Mouse (Mus musculus) testis, postnatal 14 days (tissue): Measurements from ENCODE around the gene 1190005I06Rik.

ENCODE experiments used
- DNase-seq: peaks from one replicate; pipeline ENCODE4 v3.0.0; 2021; ENCODE audit warnings: low spot score

1190005I06Rik gene

DNA sequence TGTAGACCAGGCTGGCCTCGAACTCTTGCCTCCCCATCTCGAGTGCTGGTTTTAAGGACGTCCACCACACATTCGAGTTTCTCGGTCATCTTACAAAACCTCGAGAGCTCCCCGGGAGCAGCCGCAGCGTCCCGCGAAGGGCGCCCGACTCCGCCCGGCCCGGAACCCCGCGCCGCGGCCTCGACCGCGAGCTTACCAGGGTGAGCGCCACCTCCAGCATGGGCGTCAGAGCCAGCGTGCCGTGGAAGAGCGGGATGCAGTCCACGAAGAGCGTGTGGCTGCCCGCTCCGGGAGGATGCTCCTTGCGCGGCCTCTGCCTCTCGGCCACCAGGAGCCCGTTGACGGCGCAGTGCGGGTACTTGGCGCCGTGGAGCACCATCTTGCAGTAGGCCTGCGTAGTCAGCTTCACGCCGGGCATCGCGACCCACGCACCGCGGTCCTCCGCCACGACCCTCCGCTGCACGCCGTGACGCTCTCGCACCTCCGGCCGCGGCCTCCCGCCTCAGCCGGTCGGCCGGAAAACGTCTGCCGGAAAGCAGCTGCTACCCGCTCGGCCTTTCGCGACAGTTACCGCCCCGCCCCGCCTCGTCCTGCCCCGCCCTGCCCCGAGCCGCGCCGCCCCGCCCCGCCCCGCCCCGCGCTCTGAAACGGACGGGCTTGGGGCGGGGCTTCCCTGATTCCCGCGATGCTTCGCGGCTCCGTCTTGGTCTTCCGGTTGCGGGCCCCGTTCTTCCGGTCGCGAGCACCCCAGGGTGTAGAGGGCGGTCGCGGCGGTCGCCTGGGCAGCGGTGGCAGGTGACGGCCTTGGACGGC, 20.3 kb upstream of the 1190005I06Rik start, which contains the start of the genes Gm27021 and Cox4i1:
Gm27021 (minus strand) TSS at position 519 of the 813 bp plus-strand sequence.
Cox4i1 (plus strand) TSS at position 662 of the 813 bp plus-strand sequence.
- peak; percentile 93 for DNase-seq

DNA sequence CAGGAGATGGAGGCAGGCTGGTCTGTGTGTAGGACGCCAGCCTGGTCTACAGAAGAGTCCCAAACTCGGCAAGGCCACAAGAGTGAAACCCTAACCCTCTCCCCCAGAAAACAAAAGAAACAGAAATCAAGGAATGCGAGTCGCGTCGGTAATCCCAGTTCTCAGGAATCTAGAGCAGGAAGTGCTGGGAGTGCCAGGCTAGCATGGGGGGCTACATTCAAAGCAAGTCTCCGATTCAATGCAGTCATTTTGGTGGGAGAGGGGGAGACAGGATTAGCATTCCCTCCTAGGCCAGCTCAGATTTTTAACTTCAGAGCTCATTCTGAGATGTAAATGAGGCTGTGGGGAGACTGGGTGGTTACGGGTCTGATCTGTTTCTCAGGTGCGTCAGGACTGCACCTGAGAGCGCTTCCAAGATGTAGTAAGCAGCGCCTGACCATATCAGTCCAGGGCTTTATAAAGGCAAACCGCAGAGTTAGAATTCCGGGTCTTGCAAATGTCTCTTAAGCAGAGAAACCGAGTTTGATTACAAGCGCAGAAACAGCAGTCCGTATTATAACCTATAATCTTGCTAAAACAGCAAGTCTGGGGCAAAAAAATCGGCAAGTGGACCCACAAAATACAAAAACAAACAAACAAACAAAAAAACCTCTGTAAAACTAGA, 19.5 kb upstream of the 1190005I06Rik start:
- DNase-seq, result no peak

DNA sequence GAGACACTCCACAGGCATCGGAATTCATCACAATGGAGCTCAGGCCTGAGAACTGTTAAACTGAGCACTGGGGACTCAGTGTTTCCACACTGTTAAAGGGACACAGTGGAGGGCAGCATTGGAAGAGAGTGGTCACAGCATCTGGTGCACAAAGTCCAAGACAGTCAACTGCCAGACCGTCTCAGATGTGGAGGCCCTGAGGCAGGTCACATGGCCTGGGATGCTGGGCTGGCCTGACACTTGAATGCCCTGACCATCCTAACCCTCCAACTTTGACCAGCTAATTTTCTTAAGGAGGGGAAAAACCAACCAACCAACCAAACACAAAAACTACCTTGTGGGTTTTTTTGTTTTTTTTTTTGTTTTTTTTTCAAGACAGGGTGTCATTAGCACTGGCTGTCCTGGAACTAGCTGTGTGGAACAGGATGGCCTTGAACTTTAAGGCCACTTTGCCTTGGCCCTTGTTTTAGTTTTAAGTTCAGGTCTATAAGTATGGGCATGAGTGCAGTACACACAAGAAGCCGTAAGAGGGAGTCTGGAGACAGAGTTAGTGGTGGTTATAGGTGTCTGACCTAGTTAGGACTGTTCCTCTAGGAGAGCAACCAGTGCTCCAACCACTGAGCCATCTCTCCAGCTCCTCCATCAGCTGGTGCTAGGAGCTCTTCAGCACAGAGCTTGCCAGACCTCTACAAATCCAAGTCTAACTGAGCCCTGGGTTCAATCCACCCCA, 18.5 kb upstream of the 1190005I06Rik start:
- no peak for DNase-seq

DNA sequence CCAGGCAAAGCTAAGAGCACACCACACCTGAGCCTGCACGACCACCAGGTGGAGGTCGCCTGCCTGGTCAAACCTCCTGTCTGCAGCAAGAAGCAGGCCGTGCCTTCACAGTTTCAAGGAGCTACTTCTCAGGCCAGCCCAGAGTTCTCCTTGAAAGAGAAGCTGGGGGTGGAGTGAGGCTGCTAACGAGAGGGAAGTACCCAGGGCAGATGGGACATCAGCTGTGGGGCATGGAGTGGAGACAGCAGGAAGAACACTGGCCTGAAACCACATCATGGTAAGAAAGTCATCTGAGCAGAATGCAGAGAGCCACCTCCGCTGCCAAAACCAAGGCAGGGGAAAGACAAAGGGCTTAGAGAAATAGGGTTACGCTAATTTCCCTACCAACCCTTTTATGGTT, 17.1 kb upstream of the 1190005I06Rik start:
- no peak for DNase-seq

DNA sequence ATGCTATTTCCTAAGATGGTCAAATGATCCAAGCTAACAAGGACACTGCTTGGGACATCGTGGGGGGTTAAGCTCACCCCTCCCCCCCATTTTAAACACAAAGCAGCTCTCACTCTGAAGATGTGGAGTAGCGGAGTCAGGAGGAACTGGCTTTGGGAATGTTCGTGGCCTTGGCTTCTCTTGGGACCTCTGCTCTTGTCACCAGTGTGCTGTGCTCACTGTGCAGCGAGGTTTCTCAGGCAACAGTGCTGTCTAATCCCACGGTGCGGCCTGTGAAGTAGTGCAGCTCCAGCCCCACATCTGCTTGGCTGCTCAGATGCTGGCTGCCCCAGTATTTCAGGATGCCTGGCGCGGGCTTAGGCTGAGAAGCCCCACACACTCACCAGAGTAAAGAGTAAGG, 10.0 kb upstream of the 1190005I06Rik start:
- no peak for DNase-seq

DNA sequence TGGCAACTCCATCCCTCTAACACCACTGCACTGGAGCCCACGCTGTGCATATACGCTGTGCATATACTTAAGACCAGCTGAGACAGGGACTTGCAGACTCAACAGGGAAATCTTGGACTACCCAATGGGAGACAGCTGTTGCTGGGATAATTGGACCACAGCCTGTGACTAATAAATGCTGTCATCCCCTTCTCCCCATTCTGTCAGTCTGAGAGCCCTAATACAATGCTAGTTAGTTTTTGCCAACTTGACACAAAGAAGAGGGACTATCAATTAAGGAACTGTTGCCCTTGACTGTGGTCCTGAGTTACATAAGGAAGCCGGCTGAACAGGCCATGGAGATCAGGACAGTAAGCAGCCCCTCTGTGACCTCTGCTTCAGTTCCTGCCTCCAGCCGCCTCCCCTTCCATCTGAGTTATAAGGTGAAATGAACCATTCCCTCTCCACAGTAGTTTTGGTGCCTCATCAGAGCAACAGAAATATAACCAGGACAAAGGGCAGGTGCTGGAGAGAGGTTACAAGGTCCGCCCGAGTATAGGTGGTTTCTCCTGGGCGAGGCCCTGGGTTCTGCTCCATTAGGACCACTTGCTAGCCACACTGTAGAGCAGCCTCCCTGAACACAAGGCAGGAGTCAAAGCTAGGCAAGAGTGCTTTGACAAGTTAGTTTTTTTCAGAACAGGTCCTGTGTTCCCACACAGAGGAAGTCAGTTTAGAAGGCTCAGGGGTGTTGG, 9.1 kb upstream of the 1190005I06Rik start:
- no peak for DNase-seq

DNA sequence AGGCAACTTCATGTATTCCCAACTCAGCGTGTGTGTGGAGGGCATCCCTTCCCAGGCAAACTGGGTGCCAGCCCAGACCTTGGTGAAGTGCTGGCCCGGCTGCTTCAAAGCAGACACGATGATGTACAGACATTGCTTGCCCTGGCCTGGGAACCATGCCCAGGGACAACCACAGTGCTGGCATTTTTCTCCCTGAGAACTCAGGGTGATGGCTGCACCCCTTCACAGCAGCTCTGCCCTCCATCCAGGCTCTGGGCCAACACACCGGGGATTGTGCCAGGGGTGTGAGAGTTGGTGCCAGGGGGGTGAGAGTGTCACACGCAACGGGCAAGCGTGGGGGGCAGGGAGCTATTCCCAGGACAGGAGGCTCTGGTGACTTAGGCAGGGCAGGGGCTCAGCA, 2.8 kb downstream of the 1190005I06Rik start:
- DNase-seq, result peak; percentile 63

DNA sequence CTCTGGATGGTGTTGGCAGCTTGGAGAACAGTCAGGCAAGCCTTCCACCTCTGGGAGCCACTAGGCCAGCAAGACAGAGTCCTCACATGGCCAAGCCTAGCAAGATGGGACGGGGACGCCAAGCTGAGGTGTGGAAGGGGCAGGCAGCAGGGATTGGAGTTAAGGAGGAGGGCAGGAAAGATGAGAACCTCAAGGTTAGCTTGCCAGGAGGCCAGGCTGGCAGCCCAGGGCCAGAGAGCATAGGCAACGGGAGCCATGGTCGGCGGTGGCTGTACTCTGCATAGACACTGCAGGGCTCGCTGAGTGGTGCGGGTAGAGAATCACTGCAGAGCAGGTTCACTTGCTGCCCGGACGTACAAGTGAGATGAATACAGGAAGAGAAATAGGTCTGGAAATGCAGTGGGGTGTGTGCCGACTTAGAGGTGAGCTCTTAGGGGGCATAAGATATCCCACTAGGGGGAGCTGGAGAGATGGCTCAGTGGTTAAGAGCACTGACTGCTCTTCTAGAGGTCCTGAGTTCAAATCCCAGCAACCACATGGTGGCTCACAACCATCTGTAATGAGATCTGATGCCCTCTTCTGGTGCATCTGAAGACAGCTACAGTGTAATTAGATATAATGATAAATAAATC, 5.3 kb downstream of the 1190005I06Rik start:
- DNase-seq, result no peak

DNA sequence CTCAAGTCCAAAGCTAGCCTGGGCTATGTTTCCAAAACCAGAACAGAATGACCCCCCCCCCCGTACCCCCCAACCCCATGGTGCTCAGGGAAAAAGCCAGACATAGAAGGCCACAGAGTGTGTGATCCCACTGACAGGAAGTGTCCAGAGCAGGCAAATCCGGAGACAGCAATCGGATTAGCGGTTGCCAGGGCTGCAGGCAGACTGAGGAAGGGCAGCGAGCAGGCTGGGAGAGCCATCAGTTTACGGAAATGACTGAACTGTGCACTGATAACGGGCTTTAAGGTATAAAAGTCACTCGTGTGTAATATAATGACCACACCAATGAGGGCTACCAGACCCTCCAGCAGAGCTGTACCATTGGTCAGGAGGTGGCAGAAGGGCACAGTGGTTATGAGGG, 6.2 kb downstream of the 1190005I06Rik start:
- no peak for DNase-seq

DNA sequence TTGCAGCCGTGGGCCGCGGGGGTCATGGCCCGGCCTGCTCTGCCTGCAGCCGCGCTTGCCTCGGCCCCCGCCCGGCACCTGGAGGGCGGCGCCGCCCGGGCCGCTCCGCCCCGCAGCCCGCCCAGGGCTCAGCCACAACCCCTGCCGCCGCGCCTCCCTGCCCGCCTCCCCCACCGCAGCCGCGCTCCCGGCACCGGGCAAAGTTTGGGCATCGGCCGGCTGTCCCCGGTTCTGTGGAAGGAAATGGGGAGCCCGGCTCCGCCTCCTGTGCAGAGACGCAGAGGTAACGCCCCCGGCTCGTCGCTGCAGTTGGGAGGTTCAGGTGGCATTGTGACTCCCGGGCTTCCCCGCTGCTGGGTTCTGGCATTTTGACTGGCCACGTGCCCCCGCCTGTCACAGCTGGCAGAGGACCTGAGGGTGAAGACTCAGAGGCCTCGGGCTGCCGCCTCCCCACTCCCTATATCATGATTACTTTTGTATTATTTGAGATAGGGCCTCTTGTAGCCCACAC, 13.0 kb downstream of the 1190005I06Rik start:
- no peak for DNase-seq

DNA sequence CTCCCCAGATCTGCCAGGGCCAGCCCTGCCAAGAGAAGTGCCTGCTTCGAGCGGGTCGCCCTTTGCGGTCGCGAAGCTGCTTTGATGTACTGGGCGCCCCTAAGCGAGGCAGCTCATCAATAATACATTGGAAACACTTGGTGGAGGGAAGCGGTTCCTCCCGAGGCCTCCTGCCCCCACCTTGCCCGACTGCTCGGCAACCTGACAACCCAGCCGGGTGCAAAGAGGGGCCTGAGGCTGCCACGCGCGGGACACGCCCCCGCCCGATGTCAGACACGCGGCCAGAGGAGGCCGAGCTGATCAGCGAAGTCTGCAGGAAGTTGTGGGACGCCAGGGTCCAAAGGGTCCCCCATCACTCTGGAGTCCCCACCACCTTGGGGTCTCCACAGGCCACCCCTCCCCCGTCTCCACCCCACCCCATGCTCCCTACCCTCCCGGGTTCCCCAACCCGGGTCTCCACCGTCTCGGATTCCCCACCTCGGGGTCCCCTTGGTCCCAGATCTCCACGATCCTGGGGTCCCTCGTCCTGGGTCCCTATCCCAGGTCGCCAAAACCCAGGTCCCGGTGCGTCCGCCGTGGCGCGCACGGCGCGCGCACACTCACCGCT, 13.7 kb downstream of the 1190005I06Rik start:
- DNase-seq, result peak; percentile 33

DNA sequence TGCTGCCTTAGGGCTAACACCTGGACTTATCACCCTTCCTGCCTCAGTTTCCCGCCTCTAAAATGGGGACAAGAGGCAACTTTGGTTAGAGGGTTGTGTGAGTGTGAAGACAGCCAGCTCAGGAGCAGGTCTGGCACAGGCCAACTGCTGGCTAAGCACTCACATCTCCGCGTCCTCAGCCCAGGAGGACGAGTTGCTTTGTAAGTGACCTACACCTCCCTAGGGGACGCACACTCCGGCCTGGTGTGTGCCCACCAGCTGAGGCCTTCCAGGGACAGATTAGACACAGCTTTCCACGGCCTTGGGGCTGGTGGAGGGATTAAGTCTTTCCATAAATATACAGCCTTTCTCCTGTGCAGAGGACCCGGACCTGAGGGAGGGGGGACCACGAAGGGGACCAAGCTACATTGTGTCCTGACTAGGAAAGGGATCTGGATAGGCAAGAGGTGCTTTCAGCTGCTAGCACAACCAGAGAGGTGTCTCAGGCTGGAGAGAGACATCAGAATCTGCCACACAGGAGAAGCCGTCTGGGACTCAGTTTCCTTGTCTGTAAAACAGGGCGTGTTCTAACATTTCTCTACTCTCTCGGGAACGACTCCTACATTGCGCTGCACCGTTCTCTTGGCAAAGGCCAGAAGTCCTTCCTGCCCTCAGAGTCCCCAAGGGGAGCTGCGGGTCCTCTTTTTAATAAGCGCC, 14.3 kb downstream of the 1190005I06Rik start:
- DNase-seq, result no peak

DNA sequence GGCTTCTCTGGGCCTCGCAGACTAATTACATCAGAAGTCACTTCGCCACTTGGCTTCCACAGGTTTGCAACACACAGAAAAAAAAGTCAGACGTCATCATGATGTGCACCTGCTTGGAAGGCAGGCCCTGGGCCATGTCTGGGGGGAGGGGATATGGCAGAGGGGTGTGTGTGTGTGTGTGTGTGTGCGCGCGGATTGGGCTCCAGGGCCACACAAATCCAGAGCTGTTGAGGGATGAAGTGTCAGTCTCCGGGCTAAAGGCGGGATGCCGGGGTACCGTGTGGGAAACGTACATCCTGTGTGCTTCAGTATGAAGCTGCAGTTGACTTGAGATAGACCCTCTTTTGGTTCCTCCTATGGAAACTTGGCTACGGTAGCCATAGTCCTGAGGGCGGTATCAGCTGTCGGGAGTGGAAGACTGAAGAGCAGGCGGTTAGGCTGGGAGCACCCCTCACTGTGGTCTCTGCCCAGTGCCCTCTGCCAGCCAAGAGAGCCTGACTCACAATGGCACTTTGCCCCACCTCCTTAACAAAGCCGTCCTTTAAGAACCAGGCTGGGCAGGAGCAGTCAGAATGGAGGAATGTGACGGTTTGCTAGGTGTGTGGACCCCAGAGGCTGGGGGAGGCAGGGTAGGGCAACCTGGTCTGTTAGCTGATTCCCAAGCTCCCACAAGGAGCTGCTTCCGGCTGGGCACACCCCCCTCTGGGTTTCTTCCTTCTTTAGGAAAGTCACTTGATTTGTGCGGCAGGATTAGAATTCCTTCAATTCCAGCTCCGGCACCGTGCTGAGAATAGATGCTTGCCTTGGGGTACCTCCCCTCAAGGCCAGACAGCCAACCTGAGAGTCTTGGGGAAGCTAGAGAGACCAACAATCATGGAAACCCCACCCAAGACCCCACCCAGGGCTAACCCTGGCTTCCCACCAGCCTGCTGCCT, 15.7 kb downstream of the 1190005I06Rik start:
- DNase-seq, result no peak

DNA sequence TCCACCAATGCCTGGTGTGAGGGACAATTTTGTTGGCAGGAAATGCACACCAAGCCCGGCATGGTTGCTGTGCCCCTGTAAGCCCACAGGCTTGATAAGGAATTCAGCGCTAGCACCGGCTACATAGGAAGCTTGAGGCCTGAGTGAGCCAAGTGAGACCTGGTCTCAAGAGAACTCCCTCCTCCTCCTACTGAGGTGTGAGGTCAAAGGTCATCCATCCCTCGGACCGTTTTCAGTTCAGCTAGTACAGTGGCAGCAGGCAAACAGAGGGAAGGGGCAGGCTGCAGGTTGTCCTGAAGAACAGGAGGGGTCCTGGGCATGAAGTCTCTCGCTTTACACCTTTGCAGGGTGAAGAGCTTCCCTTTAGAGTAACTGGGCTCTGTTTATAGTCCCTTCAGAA, 16.6 kb downstream of the 1190005I06Rik start:
- no peak for DNase-seq

DNA sequence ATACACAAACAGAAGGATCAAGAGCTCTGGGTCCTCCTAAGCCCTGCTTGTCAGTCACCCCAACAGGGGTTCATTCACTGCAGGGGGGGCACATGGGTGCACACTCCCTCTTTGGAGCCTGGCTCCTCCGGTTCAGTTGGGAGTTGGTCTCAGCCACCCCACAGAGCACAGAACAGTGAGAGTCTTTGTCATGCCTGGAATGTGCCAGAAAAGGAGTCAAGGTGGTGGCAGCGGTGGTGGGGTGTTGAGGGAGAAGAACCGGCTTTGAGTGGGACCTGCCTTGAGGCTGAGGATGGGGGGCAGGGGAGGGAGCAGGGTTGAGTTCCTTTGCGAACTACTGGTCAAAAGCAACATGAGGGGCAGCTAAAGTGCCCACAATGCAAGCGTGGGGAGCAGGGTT, 17.4 kb downstream of the 1190005I06Rik start:
- no peak for DNase-seq

DNA sequence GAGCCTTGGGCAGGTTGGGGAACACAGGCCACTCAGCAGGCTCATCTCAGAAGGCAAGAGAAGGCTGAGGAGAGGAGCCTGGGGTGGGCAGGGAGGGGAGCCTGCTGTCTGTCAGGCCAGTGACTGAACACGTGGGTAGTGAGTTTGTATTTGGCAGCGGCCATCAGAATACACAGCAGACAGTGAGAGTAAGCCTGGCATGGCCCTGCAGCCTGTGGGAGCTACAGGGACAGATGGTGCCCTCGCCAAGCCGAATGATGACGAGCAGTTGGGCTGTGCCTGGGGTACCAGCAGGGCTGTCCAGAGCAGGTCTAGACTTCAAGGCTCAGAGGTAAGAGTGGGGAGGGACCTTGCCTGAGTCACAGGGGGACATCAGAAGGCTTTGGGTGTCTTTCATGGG, 20.1 kb downstream of the 1190005I06Rik start:
- DNase-seq, result no peak

DNA sequence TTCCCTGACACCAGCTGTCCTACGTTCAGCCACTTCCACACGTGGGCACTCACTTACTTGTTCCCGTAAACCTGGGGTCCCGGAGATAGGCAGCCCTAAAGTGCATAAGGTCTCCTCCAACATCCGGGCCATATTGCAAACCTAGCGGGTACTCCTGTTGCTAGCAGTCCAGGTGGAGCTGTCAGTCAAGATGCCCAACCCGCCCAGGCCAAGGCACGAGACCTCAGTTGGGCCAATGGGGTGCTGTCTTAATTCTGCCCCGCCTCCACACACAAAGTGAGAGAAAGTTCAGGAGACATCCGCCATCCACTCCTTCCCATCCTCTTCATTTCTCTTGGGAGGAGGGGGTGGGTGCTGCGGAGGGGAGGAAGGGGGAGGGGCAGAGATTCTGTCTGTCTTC, 21.0 kb downstream of the 1190005I06Rik start:
- DNase-seq, result no peak

DNA sequence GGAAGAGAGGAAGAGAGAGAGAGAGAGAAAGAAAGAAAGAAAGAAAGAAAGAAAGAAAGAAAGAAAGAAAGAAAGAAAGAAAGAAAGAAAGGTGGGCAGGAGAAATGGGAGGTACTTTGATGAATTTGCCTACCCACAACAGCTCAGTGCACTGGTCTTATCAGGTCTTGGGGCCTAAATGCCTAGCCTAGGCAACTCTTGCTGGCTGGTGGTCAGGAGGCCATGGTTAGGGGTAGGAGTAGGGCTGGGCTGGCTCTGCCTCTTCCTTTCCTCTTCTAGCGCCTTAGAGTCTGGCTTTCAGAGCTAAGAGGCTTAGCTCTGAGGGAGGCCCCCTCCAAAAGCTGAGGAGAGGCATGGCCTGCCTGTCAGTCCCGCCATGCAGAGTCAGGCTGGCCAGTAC, 23.8 kb downstream of the 1190005I06Rik start:
- DNase-seq, result no peak

DNA sequence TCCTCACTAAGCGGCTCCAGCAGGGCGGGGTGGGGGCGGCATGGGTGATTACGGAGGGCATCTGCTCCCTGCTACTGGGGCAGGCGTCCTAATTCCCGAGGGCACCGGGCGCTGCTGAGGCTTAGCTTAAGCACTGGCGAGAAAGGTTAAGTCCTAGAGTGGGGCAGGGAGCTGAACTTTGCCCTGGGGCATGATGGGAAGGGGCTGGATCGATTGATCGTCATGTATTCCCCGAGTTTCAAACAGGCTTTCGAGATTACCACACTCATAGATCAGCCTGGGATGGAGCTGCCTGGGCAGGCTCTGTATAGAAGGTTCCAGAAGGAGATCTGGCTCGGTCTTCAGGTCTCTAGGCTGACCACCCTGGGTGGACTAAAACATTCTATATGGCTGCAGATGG, 25.3 kb downstream of the 1190005I06Rik start:
- no peak for DNase-seq
